Mouse (Mus musculus): ENCODE measurements at regions not wholly inside any gene's neighbourhood (a gene's known extent, or its start where the extent isn't known, plus 50 kb on each side); places are given as distances from the start of the nearest gene placed in this dataset.
"Not testable (repeated sequence)": the region's sequence is repeated elsewhere in the genome, so short reads cannot be mapped to it uniquely, and the experiment has no call there.

- not testable (repeated sequence) for TF ChIP-seq POLR2A (IDR thresholded peaks at IDR 0.05; ENCODE audit: low read depth, low read length); CTCF (IDR thresholded peaks at IDR 0.05; ENCODE audit: borderline replicate concordance, insufficient read depth, low read length)
These were observed 551.4 kb upstream of the Olfr1507 start for GRCm38 (mm10) chr14:53046975-53047374.
